Mouse (Mus musculus) myocyte (in vitro differentiated cells): ENCODE measurements at regions not wholly inside any gene's neighbourhood (a gene's known extent, or its start where the extent isn't known, plus 50 kb on each side); places are given as distances from the start of the nearest gene placed in this dataset.

Source experiments
- E2F4 ChIP-seq: IDR thresholded peaks from one replicate; pipeline ENCODE4 v1.6.1; 2011; ENCODE audit warnings: mild to moderate bottlenecking, control low read depth, moderate library complexity; ENCODE audit not compliant: insufficient read depth
- MAX ChIP-seq: IDR thresholded peaks from one replicate; pipeline ENCODE4 v1.6.1; 2011; ENCODE audit warnings: low read depth, mild to moderate bottlenecking, control low read depth
- POLR2A ChIP-seq: IDR thresholded peaks from one replicate; pipeline ENCODE4 v1.6.1; 2011; ENCODE audit warnings: low read depth, mild to moderate bottlenecking, control low read depth, moderate library complexity; ENCODE audit not compliant: insufficient read length
- TCF12 ChIP-seq: IDR thresholded peaks from one replicate; pipeline ENCODE4 v1.6.1; 2011; ENCODE audit warnings: mild to moderate bottlenecking, control low read depth; ENCODE audit not compliant: poor library complexity, insufficient read depth, severe bottlenecking
- USF1 ChIP-seq: IDR thresholded peaks from one replicate; pipeline ENCODE4 v1.6.1; 2011; ENCODE audit warnings: low read depth, mild to moderate bottlenecking, control low read depth, moderate library complexity

DNA sequence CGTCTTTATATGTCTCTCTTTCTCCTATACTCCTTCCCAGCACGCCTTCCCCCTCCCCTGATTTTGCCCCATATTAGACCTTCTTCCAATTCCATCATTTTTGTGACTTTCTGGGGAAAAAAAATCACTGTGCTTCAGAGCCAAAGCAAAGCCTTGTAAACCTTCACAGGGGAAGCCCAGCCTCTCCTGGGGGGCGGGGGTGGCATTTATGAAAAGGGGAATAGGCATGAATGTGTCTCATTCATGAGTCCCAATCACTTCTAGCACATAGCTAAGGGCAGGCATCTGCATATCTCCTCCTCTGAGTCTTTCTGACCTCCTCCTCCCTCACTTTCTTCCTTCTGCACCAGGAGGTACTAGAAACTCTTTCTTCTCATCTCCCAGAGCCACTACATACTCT, 149.8 kb downstream of the Adamts15 start:
- TF ChIP-seq MAX (no peak), USF1 (no peak), TCF12 (no peak), POLR2A (no peak), E2F4 (no peak)
